ENCODE assay signal across 24 mouse cellular contexts in the genomic region with DNA sequence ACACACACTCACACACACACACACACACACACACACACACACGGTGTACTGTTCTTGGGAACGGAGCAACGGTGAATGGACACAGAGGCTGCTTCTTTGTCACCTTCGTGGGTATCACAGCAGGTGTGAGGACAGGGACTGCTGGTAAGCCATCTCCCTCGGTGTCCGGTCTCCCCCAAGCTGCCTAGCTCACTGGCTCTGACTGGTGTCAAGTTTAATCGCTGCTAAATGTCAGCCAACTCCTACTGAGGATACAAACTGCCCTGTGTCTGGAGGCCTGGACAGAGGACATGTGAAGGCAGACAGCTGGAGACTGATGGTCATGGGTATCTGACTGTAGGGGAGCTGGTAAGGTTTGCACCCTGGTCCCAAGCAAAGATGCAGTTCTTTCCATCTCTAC. TPM values are rescaled to one million over a fixed set of nuclear protein-coding genes. Genes with fewer than 3 reads are reported as not detected.
"Had no signal": no experiment of that assay in that cellular context is flagged by ENCODE, and none has a peak within 500 bp of the region (broad histone marks: within the 10 kb centered on the region; RNA-seq: fewer than 3 reads in every experiment).

No protein-coding gene starts in this region.

- H3K4me3 ChIP-seq: kidney, embryonic 15.5 days; layer of hippocampus, adult 2 months; limb, embryonic 10.5 days; limb, embryonic 13.5 days; liver, embryonic 12.5 days; liver, embryonic 15.5 days; lung, embryonic 15.5 days; midbrain, embryonic 10.5 days; neural tube, embryonic 12.5 days; neural tube, embryonic 15.5 days; stomach, embryonic 15.5 days had no signal

- H3K36me3 ChIP-seq: kidney, embryonic 15.5 days; limb, embryonic 10.5 days; limb, embryonic 13.5 days; liver, embryonic 12.5 days; liver, embryonic 15.5 days; lung, embryonic 15.5 days; midbrain, embryonic 10.5 days; neural tube, embryonic 12.5 days; neural tube, embryonic 15.5 days; stomach, embryonic 15.5 days had no signal

- H3K27ac ChIP-seq: kidney, embryonic 15.5 days; layer of hippocampus, adult 2 months; limb, embryonic 10.5 days; limb, embryonic 13.5 days; liver, embryonic 12.5 days; liver, embryonic 15.5 days; lung, embryonic 15.5 days; neural tube, embryonic 12.5 days; neural tube, embryonic 15.5 days; stomach, embryonic 15.5 days had no signal

- H3K27me3 ChIP-seq: kidney, embryonic 15.5 days; limb, embryonic 13.5 days; liver, embryonic 12.5 days; liver, embryonic 15.5 days; lung, embryonic 15.5 days; neural tube, embryonic 12.5 days; neural tube, embryonic 15.5 days; stomach, embryonic 15.5 days had no signal

- ATAC-seq: liver, embryonic 12.5 days had no signal

- H3K9me3 ChIP-seq: kidney, embryonic 15.5 days; limb, embryonic 10.5 days; limb, embryonic 13.5 days; liver, embryonic 12.5 days; liver, embryonic 15.5 days; lung, embryonic 15.5 days; midbrain, embryonic 10.5 days; neural tube, embryonic 12.5 days; neural tube, embryonic 15.5 days; stomach, embryonic 15.5 days had no signal

- H3K4me2 ChIP-seq: kidney, embryonic 15.5 days; limb, embryonic 13.5 days; liver, embryonic 12.5 days; liver, embryonic 15.5 days; lung, embryonic 15.5 days; neural tube, embryonic 12.5 days; neural tube, embryonic 15.5 days; stomach, embryonic 15.5 days had no signal

- DNase-seq: kidney, adult 18-20 months; kidney, postnatal 14 days; layer of hippocampus, adult 9-11 months; liver; lung, adult 18-20 months; lung, postnatal 10 days; lung, postnatal 36 days; midbrain, embryonic 14.5 days; right cerebral cortex, adult 18-20 months; right cerebral cortex, postnatal 14 days; right cerebral cortex, postnatal 4 days; spleen, adult 18-20 months; thymus, postnatal 25 days had no signal

- H3K9ac ChIP-seq: kidney, embryonic 15.5 days; limb, embryonic 13.5 days; liver, embryonic 12.5 days; liver, embryonic 15.5 days; lung, embryonic 15.5 days; neural tube, embryonic 12.5 days; neural tube, embryonic 15.5 days; stomach, embryonic 15.5 days had no signal

- H3K4me1 ChIP-seq: liver, embryonic 12.5 days; liver, embryonic 15.5 days; stomach, embryonic 15.5 days had no signal

RNA-seq across cellular contexts. Expression of gene Cacna2d4, which starts 3.9 kb away (rescaled TPM):
- polyA plus RNA-seq: limb, embryonic 10.5 days; limb, embryonic 13.5 days; liver, embryonic 15.5 days had no signal
